Mouse (Mus musculus) C2C12 (cell line): ENCODE measurements at regions not wholly inside any gene's neighbourhood (a gene's known extent, or its start where the extent isn't known, plus 50 kb on each side); places are given as distances from the start of the nearest gene placed in this dataset.
"Not testable (repeated sequence)": the region's sequence is repeated elsewhere in the genome, so short reads cannot be mapped to it uniquely, and the experiment has no call there.

Experiments
- H3K27me3 ChIP-seq: one replicate; pipeline ENCODE4 v1.6.1; 2011; ENCODE audit not compliant: control insufficient read depth, insufficient read depth, insufficient read length
- H3K36me3 ChIP-seq: one replicate; pipeline ENCODE4 v1.6.1; 2011; ENCODE audit not compliant: control insufficient read depth, insufficient read depth
- H3K4me3 ChIP-seq: one replicate; pipeline ENCODE4 v1.5.1; 2011; ENCODE audit warnings: mild to moderate bottlenecking, control low read depth; ENCODE audit not compliant: poor library complexity, insufficient read depth, severe bottlenecking
- H3K79me2 ChIP-seq: one replicate; pipeline ENCODE4 v1.6.1; 2011; ENCODE audit not compliant: control insufficient read depth, insufficient read depth
- H3K79me3 ChIP-seq: one replicate; pipeline ENCODE4 v1.6.1; 2011; ENCODE audit warnings: low read depth, control low read depth
- H3ac ChIP-seq: one replicate; pipeline ENCODE3; 2011; ENCODE audit warnings: low read depth; ENCODE audit not compliant: control insufficient read depth, insufficient read length
- CEBPB ChIP-seq: IDR thresholded peaks from one replicate; pipeline ENCODE4 v1.6.1; 2011; ENCODE audit warnings: low read depth, mild to moderate bottlenecking, control low read depth, moderate library complexity
- CTCF ChIP-seq: IDR thresholded peaks from one replicate; pipeline ENCODE4 v1.5.1; 2011; ENCODE audit not compliant: control insufficient read depth, insufficient read depth, insufficient read length
- FOSL1 ChIP-seq: IDR thresholded peaks from one replicate; pipeline ENCODE4 v1.8.0; 2011; ENCODE audit warnings: mild to moderate bottlenecking, low read length; ENCODE audit not compliant: poor library complexity, insufficient read depth, severe bottlenecking
- MAX ChIP-seq: IDR thresholded peaks from one replicate; pipeline ENCODE4 v1.6.1; 2011; ENCODE audit warnings: mild to moderate bottlenecking, control low read depth
- MYOD1 ChIP-seq: IDR thresholded peaks from one replicate; pipeline ENCODE4 v1.6.1; 2011; ENCODE audit warnings: low read depth; ENCODE audit not compliant: control insufficient read depth, insufficient read length
- MYOG ChIP-seq: IDR thresholded peaks from one replicate; pipeline ENCODE4 v1.6.1; 2011; ENCODE audit not compliant: control insufficient read depth, insufficient read length; ENCODE audit errors: extremely low read depth
- USF1 ChIP-seq: IDR thresholded peaks from one replicate; pipeline ENCODE4 v1.6.1; 2011; ENCODE audit warnings: low read depth, mild to moderate bottlenecking, control low read depth, moderate library complexity

DNA sequence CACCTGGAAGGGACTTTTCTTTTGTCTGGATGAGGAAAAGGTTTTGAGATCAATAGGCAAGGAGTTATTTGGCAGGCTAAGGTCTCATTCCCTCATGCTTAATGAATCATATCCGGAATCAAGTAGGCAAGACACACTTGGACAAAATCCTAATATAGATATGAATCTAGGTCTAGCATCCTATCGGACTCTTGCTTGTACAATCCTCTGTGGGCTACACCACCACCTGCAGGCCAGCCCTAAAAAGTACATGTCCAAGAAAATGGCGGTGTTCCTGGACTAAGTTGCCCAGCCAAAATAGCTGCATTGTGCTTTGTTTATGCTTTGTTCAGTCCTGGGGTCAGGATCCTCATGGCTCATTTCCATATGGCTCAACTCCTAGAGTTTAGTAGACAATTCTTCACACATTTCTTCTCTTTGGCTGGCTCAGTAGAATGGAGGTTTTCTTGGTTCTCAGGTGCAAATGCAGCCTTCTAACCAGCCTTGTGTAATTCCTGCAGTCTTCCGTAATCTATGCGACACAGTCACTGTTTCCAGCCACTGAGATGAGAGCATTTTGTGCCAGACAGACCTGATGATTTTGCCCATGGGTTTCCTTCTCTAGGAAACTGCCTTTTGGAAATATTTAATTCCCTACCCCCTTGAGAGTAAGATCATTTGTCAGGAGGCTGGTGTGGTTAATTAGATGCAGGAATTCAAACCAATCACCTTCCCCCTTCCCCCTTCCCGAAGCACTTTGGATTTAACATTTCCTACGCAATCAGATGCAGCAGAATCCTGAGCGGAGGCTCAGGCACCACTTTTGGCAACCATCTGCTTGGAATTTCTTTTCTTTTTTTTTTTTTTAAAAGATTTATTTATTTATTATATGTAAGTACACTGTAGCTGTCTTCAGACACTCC is 80.6 kb upstream of the Tcf12 start:
- no peaks in the 10 kb centered on the region for H3K27me3 ChIP-seq
- no peaks in the 10 kb centered on the region for H3K79me2 ChIP-seq
- H3K4me3 ChIP-seq: no peak overlapping the region
- H3ac ChIP-seq: no peak overlapping the region
- TF ChIP-seq USF1: no peak
- no peaks in the 10 kb centered on the region for H3K79me3 ChIP-seq
- no peaks in the 10 kb centered on the region for H3K36me3 ChIP-seq

DNA sequence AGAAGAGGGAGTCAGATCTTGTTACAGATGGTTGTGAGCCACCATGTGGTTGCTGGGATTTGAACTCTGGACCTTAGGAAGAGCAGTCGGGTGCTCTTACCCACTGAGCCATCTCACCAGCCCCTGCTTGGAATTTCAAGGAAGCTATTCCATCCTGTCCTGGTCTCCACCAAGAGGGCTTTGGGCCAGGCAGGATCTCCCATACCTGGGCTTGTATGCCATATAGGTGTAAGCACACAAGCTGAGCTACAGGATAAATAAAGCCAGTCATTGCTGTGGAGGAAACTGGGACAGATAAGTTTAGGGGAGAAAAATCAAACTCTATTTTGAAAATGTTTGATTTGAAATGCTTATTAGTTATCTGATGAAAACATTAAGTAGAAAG is 81.3 kb upstream of the Tcf12 start:
- not testable (repeated sequence) for H3K79me2 ChIP-seq, H3K36me3 ChIP-seq, H3K79me3 ChIP-seq, H3ac ChIP-seq, H3K27me3 ChIP-seq, H3K4me3 ChIP-seq

DNA sequence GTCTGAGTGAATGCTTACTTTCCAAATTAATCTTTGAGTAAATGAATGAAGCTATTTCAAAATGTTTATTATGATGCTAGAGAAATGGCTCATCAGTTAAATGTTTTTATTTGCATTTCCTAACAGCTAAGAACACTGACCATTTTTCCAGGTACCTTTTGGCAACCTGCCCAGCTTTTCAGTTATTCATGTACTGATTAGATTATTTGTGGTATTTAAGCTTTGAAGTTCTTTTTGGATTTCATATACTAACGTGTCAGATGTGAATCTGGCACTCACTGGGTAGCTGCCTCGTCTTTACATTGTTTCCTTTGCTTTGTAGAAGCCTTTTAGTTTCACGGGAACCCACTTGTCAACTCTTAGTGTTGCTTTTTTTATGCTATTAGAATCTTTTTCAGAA is 79.3 kb upstream of the Zfp280d start:
- Histone ChIP-seq H3K79me3 (no peaks in the 10 kb centered on the region), H3K4me3 (no peak overlapping the region), H3ac (no peak overlapping the region), H3K36me3 (no peaks in the 10 kb centered on the region), H3K27me3 (no peaks in the 10 kb centered on the region), H3K79me2 (no peaks in the 10 kb centered on the region)
- TF ChIP-seq CTCF (no peak), MYOG (no peak), FOSL1 (no peak), MYOD1 (no peak), MAX (no peak), CEBPB (no peak), USF1 (no peak)

DNA sequence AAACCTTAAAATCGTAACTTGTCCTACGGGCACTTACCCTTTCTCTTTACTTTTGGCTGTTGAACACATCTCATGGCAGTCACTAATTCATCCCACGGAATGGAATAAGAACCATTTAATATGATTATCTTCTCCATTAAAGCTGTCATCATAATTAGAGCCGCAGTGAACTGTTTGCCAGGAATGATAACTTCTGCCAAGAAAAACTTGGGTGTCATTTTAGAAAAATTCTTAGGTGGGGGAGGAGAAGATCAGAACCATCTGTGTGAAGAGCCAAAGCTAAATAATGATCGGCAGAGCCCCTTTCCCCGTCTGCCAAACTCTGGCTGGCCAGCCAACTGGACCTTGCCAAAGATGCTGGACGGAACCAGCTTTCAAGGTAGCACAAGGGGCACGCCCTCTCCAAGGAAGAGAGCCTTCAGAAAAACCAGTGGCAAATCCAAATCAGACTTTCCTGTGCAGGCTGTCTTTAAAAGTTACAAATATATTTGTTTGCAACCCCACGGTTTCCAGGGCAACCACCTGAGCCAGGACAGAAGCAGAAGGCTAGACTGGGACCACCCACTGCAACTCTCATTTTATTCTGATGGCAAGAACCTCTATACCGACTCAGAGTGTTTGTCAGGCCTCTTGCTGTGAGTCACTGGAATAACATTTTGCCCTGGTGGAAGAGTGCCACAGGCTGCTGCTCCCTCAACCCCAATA is 77.9 kb upstream of the Zfp280d start:
- no peaks in the 10 kb centered on the region for H3K36me3 ChIP-seq
- no peaks in the 10 kb centered on the region for H3K27me3 ChIP-seq
- no peaks in the 10 kb centered on the region for H3K79me3 ChIP-seq
- TF ChIP-seq FOSL1 (no peak), USF1 (no peak), CEBPB (no peak), MYOD1 (no peak), CTCF (no peak), MYOG (no peak), MAX (no peak)
- H3K79me2 ChIP-seq: no peaks in the 10 kb centered on the region
- H3ac ChIP-seq: no peak overlapping the region
- H3K4me3 ChIP-seq: no peak overlapping the region

DNA sequence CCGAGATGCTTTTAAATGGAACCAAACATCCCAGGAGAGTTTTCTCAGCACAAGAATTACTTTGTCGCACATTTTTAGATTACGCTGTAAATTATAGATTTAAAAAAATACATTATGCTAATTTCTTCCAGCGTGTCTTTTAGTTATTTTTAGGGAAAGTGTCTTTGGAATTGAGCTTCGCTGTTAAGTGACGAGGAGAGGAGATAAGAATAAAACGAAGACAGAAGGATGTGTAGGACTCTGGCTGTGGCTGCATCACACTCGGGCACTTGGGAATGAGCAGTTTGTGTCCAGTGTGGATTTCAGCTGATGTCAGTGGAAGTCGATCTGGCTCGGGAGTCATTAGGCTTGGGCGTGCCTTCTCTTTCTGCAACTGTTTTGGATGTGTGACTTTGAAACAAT is 77.3 kb upstream of the Zfp280d start:
- no peaks in the 10 kb centered on the region for H3K36me3 ChIP-seq
- no peaks in the 10 kb centered on the region for H3K79me2 ChIP-seq
- H3K79me3 ChIP-seq: no peaks in the 10 kb centered on the region
- no peak overlapping the region for H3K4me3 ChIP-seq
- no peaks in the 10 kb centered on the region for H3K27me3 ChIP-seq
- TF ChIP-seq CTCF: no peak
- TF ChIP-seq MYOD1: no peak
- no peak for TF ChIP-seq MYOG
- no peak for TF ChIP-seq MAX
- no peak for TF ChIP-seq FOSL1
- TF ChIP-seq CEBPB: no peak
- no peak for TF ChIP-seq USF1
- no peak overlapping the region for H3ac ChIP-seq

DNA sequence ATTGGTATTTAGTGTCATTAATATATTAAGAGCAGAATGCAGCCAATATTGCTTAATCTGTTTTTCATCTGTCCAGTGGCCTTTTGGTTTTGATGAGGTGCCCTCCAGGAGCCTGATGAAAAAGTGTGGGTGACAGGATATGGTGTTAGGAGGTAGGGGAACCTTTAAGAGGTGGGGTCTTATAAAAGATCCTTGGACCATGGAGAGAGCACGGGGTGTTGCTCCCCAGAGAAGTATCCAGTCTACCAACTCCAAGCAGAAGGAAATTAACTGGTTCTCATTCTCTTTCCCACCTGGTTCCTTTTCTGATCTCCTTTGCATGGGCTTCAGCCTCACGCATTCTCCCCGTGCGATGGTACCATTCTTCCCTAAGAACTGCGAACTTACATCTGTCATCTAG is 75.7 kb upstream of the Zfp280d start:
- Histone ChIP-seq H3K79me3 (no peaks in the 10 kb centered on the region), H3ac (no peak overlapping the region), H3K27me3 (no peaks in the 10 kb centered on the region), H3K4me3 (no peak overlapping the region), H3K79me2 (no peaks in the 10 kb centered on the region), H3K36me3 (no peaks in the 10 kb centered on the region)
- TF ChIP-seq MYOD1 (no peak), FOSL1 (no peak), USF1 (no peak), MYOG (no peak), CTCF (no peak), MAX (no peak), CEBPB (no peak)
